Mouse (Mus musculus): ENCODE results near the gene Prdm16. TPM values are rescaled to one million over a fixed set of nuclear protein-coding genes. Genes with fewer than 3 reads are reported as not detected.
A peak's percentile ranks its signal among the peaks of the same experiment; 100 is the strongest.

The Prdm16 gene
- polyA plus RNA-seq, 1 experiment from 2014 or later, result 41.5 TPM

DNA sequence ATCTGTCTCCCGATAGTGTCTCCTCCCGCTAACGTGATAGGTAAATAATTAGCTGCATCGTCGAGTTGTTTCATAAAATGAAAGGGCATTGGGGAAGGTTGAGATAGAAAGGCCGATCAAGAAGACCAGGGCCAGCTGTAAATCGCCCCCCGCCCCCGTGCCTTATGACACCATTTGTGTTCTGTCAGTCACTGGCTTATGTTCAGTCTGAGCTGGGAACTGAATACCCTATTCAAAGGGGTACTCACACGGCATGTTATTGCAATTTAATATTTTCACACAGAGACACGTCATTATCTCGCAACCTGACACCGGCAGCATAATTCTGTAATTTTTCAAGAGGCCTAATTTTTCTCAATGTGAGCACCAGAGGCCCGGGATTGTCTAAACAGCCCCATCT, 11.0 kb downstream of the Prdm16 start:
- no peak overlapping the region for H3K9ac ChIP-seq
- peak overlapping the region; percentile 69 for H3K27ac ChIP-seq
- no peak for ATAC-seq (ENCODE audit: insufficient number of reproducible peaks, insufficient read depth, low FRiP score, low TSS enrichment)
- H3K4me1 ChIP-seq, result peaks cover 73% of the 10 kb centered on the region
- H3K36me3 ChIP-seq, result no peaks in the 10 kb centered on the region
- H3K9me3 ChIP-seq, result no peaks in the 10 kb centered on the region
- H3K27me3 ChIP-seq, result no peaks in the 10 kb centered on the region
- H3K4me3 ChIP-seq, result no peak overlapping the region
- H3K4me2 ChIP-seq (replicated peaks), result no peak overlapping the region
- 45% methylated on average over 14 of the region's 14 CpGs for WGBS

DNA sequence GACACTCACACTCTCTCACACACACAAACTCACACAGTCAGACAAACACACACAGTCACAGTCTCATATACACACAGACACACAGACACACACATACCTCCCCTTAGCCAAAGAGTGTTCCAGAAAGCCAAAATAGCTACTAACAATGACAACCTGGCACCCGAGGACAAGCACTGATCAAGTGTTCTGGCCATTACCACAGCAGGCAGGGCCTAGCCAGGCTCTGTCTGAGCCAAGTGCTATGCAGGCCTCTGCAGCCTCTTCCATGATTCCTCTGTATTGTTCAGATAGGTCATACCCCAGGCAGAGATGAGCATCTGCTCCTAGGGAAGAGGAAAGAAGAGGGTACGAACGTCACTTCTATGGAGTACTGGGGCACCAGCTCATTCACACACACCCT, 13.4 kb downstream of the Prdm16 start:
- no peaks in the 10 kb centered on the region for H3K36me3 ChIP-seq
- no peak overlapping the region for H3K4me2 ChIP-seq (replicated peaks)
- WGBS, result 86% methylated on average over 3 of the region's 3 CpGs
- H3K9me3 ChIP-seq, result no peaks in the 10 kb centered on the region
- no peak overlapping the region for H3K4me3 ChIP-seq
- no peak overlapping the region for H3K27ac ChIP-seq
- H3K4me1 ChIP-seq, result peaks cover 68% of the 10 kb centered on the region
- H3K9ac ChIP-seq, result no peak overlapping the region
- H3K27me3 ChIP-seq, result no peaks in the 10 kb centered on the region
- no peak for ATAC-seq (ENCODE audit: insufficient number of reproducible peaks, insufficient read depth, low FRiP score, low TSS enrichment)

DNA sequence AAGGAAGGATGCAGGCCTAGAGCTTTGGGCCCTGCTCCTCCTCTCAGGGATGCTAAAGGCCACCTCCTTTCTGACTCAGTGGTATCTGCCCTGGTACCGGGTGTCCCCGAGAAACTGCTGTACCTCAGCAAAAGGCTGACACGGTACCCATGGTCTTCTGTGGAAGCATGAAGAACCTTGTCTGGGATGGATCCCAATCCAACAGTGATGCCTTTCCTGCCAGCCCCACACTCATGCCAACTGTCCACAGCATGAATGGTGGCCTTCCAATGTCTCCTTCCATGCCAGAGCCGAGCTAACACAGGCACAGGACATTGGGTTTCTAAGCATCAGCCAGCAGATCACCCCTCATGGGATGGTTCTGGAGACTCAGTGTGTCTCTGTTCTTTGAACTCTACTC, 14.2 kb downstream of the Prdm16 start:
- no peak overlapping the region for H3K4me3 ChIP-seq
- H3K4me2 ChIP-seq (replicated peaks), result no peak overlapping the region
- H3K4me1 ChIP-seq, result peaks cover 68% of the 10 kb centered on the region
- ATAC-seq (ENCODE audit: insufficient number of reproducible peaks, insufficient read depth, low FRiP score, low TSS enrichment), result no peak
- 96% methylated on average over 4 of the region's 4 CpGs for WGBS
- H3K9ac ChIP-seq, result no peak overlapping the region
- no peaks in the 10 kb centered on the region for H3K9me3 ChIP-seq
- no peak overlapping the region for H3K27ac ChIP-seq
- H3K27me3 ChIP-seq, result no peaks in the 10 kb centered on the region
- H3K36me3 ChIP-seq, result no peaks in the 10 kb centered on the region

DNA sequence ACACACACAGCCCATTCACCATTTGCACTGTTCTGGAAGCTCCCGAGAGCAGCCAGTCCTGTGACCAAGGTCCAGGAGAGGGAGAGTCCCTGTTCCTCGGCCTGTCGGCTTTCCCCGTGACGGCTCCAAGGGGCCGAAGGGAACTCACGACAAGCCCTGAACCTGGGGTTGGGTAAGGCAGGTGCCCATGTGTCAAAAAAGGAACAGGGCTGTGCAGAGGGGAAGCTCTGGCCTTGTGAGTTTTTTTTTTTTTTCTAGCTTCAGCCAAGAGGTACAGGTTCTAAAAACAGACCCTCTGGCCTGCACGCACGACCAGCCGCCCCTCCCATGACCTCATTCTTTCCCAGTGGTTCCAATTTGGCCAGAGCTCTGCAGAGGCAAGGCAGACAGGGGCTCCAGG, 25.5 kb downstream of the Prdm16 start:
- no peaks in the 10 kb centered on the region for H3K36me3 ChIP-seq
- no peak overlapping the region for H3K4me3 ChIP-seq
- no peak for ATAC-seq (ENCODE audit: insufficient number of reproducible peaks, insufficient read depth, low FRiP score, low TSS enrichment)
- 71% methylated on average over 10 of the region's 10 CpGs for WGBS
- H3K27me3 ChIP-seq, result no peaks in the 10 kb centered on the region
- H3K9me3 ChIP-seq, result no peaks in the 10 kb centered on the region
- H3K27ac ChIP-seq, result no peak overlapping the region; the same call in 1 of the 2 replicates
- no peak overlapping the region for H3K4me2 ChIP-seq (replicated peaks)
- no peak overlapping the region for H3K9ac ChIP-seq
- 0 out of 2 replicates have a peak, but pooled peaks cover 5% of the 10 kb centered on the region for H3K4me1 ChIP-seq

DNA sequence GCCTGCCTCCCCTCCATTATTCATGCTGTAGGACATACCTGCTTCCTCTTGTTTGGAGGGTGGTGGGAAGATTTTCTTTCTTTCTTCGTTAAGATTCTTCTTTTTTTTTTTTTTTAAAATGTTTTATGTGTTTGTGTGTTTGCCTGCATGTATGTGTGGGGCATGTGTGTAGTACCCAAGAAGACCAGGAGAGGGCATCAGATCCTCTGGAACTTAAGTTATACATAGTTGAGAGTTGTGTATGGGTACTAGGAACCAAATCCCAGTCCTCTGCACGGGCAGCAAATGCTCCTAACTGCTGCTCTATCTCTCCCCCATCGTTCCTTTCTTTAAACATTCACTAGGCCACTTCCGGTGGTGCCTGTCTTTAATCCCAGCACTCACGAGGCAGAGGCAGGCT, 28.9 kb downstream of the Prdm16 start:
- Histone ChIP-seq H3K27me3 (no peaks in the 10 kb centered on the region), H3K4me2 (replicated peaks) (no peak overlapping the region), H3K4me1 (0 out of 2 replicates have a peak, but pooled peaks cover 15% of the 10 kb centered on the region), H3K9ac (no peak overlapping the region), H3K36me3 (no peaks in the 10 kb centered on the region), H3K27ac (no peak overlapping the region), H3K9me3 (no peaks in the 10 kb centered on the region), H3K4me3 (no peak overlapping the region)
- 91% methylated on average over 5 of the region's 5 CpGs for WGBS
- no peak for ATAC-seq (ENCODE audit: insufficient number of reproducible peaks, insufficient read depth, low FRiP score, low TSS enrichment)

DNA sequence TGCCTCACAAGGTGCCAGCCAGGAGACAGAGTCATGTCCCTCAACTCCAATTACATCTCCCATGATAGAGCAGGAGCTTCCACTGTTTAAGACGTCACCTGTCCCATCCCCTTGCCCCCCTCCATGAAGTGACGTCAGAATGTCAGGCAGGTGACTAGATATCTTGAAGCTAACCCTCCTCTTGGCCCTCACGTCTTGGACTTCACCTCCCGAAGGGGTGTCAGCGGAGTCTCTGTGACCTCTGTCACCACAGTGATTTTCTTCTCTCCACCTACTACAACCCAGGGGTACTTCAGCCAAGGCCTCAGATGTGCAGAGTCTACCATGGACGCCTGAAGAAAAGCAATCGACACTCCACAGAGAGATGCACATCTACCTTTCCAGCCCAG, 32.2 kb downstream of the Prdm16 start:
- Histone ChIP-seq H3K4me2 (replicated peaks) (no peak overlapping the region), H3K9me3 (no peaks in the 10 kb centered on the region), H3K4me3 (no peak overlapping the region), H3K9ac (no peak overlapping the region), H3K27ac (no peak overlapping the region), H3K4me1 (peaks cover 34% of the 10 kb centered on the region), H3K36me3 (no peaks in the 10 kb centered on the region), H3K27me3 (no peaks in the 10 kb centered on the region)
- no peak for ATAC-seq (ENCODE audit: insufficient number of reproducible peaks, insufficient read depth, low FRiP score, low TSS enrichment)
- WGBS, result 76% methylated on average over 7 of the region's 7 CpGs

DNA sequence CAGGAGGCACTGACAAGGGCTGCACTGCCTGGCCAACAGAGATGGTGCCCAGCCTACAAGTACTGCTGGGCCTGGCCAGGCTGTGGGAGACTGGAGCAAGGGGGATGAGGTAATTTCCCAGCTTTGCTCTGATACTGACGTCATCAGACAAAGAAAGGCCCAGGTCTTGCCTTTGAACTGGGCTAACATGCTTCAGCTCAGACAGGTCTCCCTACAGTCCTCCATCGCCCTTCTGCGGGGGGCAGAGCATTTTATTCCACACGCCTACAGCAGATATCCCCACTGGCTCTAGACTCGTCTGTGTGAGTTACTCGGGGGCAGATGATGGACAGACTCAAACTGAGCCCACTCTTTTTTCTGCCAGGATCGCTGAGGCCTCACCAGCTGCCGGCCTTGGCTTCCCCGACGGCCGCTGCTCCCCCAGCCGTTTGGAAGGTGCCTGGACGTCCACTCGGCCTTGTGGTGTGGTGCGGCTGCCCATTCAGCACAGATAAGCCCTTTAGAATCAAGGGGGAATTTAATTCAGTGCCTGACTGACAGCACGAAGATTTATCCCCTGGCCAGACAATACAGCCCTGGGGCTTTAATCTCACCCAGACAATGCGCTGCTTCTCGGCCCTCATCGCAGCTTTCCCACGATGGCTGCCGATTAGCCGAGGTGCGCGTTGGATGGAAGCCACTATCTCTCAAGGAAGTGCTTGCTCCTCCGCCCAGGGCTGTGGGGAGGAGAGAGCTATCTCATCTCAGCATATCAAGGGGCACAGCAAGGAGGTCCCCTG, 32.8 kb downstream of the Prdm16 start:
- no peaks in the 10 kb centered on the region for H3K9me3 ChIP-seq
- no peak for ATAC-seq (ENCODE audit: insufficient number of reproducible peaks, insufficient read depth, low FRiP score, low TSS enrichment)
- H3K4me3 ChIP-seq, result no peak overlapping the region
- H3K4me2 ChIP-seq (replicated peaks), result no peak overlapping the region
- 37% methylated on average over 25 of the region's 25 CpGs for WGBS
- no peaks in the 10 kb centered on the region for H3K27me3 ChIP-seq
- no peaks in the 10 kb centered on the region for H3K36me3 ChIP-seq
- H3K4me1 ChIP-seq, result peaks cover 40% of the 10 kb centered on the region
- no peak overlapping the region for H3K9ac ChIP-seq
- no peak overlapping the region for H3K27ac ChIP-seq

DNA sequence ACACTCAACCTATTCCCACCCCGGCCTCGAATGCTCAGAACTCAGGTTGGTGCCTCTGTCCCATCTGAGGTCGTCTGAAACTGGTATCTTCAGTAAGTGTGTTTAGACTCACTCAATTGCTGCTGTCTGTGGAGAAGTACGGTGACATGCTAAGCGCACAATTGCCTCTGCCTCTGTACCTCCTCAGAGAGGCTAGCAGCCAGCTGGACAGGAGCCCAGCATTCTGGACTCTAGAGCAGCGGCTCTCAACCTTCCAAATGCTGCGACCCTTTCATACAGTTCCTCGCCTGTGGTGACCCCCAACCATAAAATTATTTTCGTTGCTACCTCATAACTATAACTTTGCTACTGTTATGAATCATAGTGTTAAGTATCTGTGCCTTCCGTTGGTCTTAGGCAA, 34.3 kb downstream of the Prdm16 start:
- H3K27me3 ChIP-seq, result no peaks in the 10 kb centered on the region
- H3K9ac ChIP-seq, result no peak overlapping the region
- WGBS, result 81% methylated on average over 10 of the region's 10 CpGs
- no peak overlapping the region for H3K4me3 ChIP-seq
- no peak overlapping the region for H3K4me2 ChIP-seq (replicated peaks)
- no peak for ATAC-seq (ENCODE audit: insufficient number of reproducible peaks, insufficient read depth, low FRiP score, low TSS enrichment)
- H3K27ac ChIP-seq, result no peak overlapping the region
- no peaks in the 10 kb centered on the region for H3K36me3 ChIP-seq
- H3K9me3 ChIP-seq, result no peaks in the 10 kb centered on the region
- peaks cover 53% of the 10 kb centered on the region for H3K4me1 ChIP-seq

DNA sequence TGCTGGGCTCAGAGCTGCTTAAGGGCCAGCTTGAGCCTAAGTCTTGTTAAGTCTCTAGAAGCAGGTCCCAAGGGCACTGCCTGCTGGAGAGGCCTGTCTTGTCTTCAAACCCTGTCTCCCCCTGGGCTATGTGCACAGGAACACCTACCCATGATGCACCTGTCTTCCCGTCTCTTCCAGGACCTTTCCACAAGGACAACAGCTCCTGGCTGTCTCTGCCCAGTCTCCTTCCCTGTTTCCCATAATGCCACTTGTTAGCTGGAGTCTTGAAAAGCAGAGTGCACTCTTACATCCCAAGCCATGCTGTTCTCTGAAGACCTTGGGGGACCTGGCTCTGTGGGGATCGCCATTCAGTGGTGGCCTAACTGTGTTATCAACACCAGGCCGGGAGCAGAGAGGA, 35.7 kb downstream of the Prdm16 start:
- Histone ChIP-seq H3K36me3 (no peaks in the 10 kb centered on the region), H3K4me1 (peaks cover 56% of the 10 kb centered on the region), H3K27me3 (no peaks in the 10 kb centered on the region), H3K27ac (no peak overlapping the region), H3K4me3 (no peak overlapping the region), H3K9ac (no peak overlapping the region), H3K9me3 (no peaks in the 10 kb centered on the region), H3K4me2 (replicated peaks) (no peak overlapping the region)
- 36% methylated on average over 3 of the region's 3 CpGs for WGBS
- ATAC-seq (ENCODE audit: insufficient number of reproducible peaks, insufficient read depth, low FRiP score, low TSS enrichment), result no peak

DNA sequence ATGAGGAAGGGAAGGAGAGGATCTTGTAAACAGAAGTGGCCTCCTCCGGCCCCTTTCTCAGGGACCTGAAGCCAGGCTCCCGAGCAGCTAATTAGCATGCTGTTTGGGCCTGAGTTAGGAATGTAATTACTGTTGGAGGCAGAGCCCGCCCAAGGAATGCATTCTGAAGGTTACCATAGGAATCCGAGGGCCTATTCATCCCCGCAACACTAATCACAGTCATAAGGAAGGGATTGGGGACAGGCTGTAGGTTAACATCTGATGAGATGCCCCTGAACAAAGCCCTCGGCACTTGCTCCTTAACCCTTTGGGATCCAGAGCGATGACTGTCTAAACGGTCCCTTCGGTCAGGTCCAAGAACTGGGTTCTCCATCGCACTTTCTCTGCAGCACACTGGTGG, 36.7 kb downstream of the Prdm16 start:
- Histone ChIP-seq H3K4me1 (peaks cover 63% of the 10 kb centered on the region), H3K9me3 (no peaks in the 10 kb centered on the region), H3K4me2 (replicated peaks) (no peak overlapping the region), H3K4me3 (no peak overlapping the region), H3K9ac (no peak overlapping the region), H3K36me3 (no peaks in the 10 kb centered on the region), H3K27me3 (0 out of 2 replicates have a peak, but pooled peaks cover 3% of the 10 kb centered on the region), H3K27ac (no peak overlapping the region)
- WGBS, result 14% methylated on average over 10 of the region's 10 CpGs
- ATAC-seq (ENCODE audit: insufficient number of reproducible peaks, insufficient read depth, low FRiP score, low TSS enrichment), result no peak

DNA sequence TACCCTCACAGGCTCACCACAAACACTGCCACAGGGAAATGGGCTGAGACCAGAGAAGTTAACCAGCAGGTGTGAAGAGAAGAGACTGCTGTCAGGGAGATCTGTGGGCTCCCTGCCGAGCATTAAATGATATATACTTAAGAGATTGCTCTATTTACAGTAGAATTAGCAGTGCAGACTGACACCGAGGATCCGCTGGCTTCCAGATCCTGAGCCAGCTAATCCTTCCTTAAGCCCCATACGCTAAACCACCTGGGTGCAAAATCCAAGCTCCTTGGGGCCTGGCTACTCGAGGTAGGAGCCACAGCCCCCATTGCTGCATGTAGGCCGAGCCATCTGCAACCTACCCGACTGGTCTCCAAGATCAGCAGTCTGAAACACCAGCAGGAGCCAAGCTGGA, 38.3 kb downstream of the Prdm16 start:
- 40% methylated on average over 7 of the region's 7 CpGs for WGBS
- H3K9me3 ChIP-seq, result no peaks in the 10 kb centered on the region
- H3K27ac ChIP-seq, result no peak overlapping the region
- H3K9ac ChIP-seq, result no peak overlapping the region
- peaks cover 67% of the 10 kb centered on the region for H3K4me1 ChIP-seq
- no peak overlapping the region for H3K4me3 ChIP-seq
- H3K36me3 ChIP-seq, result no peaks in the 10 kb centered on the region
- H3K4me2 ChIP-seq (replicated peaks), result no peak overlapping the region
- 0 out of 2 replicates have a peak, but pooled peaks cover 11% of the 10 kb centered on the region for H3K27me3 ChIP-seq
- no peak for ATAC-seq (ENCODE audit: insufficient number of reproducible peaks, insufficient read depth, low FRiP score, low TSS enrichment)

DNA sequence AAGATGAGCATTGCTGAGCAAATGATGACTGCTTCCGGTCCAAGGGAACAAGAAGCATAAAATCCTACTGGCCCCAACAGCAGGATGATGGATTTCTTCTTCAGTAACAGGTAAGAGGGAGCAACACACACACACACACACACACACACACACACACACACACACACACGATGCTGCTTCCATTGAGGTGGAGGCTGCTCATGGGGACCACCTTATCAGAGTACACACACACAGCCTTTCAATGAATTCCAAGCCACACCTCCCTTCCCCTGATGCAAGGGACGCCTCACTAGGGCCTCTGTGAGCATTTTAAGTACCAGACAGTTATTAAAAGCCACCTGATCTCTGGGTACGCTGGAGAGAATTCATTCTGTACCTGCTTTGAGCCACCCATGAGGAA, 39.9 kb downstream of the Prdm16 start:
- Histone ChIP-seq H3K4me2 (replicated peaks) (no peak overlapping the region), H3K9ac (no peak overlapping the region), H3K36me3 (no peaks in the 10 kb centered on the region), H3K27ac (no peak overlapping the region), H3K9me3 (no peaks in the 10 kb centered on the region), H3K27me3 (0 out of 2 replicates have a peak, but pooled peaks cover 13% of the 10 kb centered on the region), H3K4me1 (peaks cover 68% of the 10 kb centered on the region), H3K4me3 (no peak overlapping the region)
- WGBS, result 76% methylated on average over 4 of the region's 4 CpGs
- ATAC-seq (ENCODE audit: insufficient number of reproducible peaks, insufficient read depth, low FRiP score, low TSS enrichment), result no peak
